Mouse (Mus musculus): ENCODE data around the gene Tgfbr3.

Gene Tgfbr3

GRCm38 (mm10) chr5:107174188-107174587 is 115.2 kb downstream of the Tgfbr3 start:
- in situ Hi-C loops (cut with MboI) = no loop called here

- in situ Hi-C loops (cut with MboI) = no loop called here
Measured at GRCm38 (mm10) chr5:107173483-107173882, 115.9 kb downstream of the Tgfbr3 start.

- in situ Hi-C loops (cut with MboI) = no loop called here
Measured at GRCm38 (mm10) chr5:107171861-107172260, 117.6 kb downstream of the Tgfbr3 start.

- in situ Hi-C loops (cut with MboI) = no loop called here
Measured at GRCm38 (mm10) chr5:107169796-107170195, 119.6 kb downstream of the Tgfbr3 start.

- in situ Hi-C loops (cut with MboI) = no loop called here
Measured at GRCm38 (mm10) chr5:107167872-107168300, 121.5 kb downstream of the Tgfbr3 start.

GRCm38 (mm10) chr5:107167373-107167772 is 122.1 kb downstream of the Tgfbr3 start:
- in situ Hi-C loops (cut with MboI) = no loop called here

GRCm38 (mm10) chr5:107166659-107167370 is 122.6 kb downstream of the Tgfbr3 start:
- in situ Hi-C loops (cut with MboI) = no loop called here

- in situ Hi-C loops (cut with MboI) = no loop called here
Measured at GRCm38 (mm10) chr5:107165734-107166133, 123.7 kb downstream of the Tgfbr3 start.

- in situ Hi-C loops (cut with MboI) = no loop called here
Measured at GRCm38 (mm10) chr5:107165271-107165670, 124.2 kb downstream of the Tgfbr3 start.

- in situ Hi-C loops (cut with MboI) = no loop called here
Measured at GRCm38 (mm10) chr5:107164856-107165255, 124.6 kb downstream of the Tgfbr3 start.

GRCm38 (mm10) chr5:107164146-107164545 is 125.3 kb downstream of the Tgfbr3 start:
- in situ Hi-C loops (cut with MboI) = no loop called here

- in situ Hi-C loops (cut with MboI) = no loop called here
Measured at GRCm38 (mm10) chr5:107163336-107163735, 126.1 kb downstream of the Tgfbr3 start.

- in situ Hi-C loops (cut with MboI) = no loop called here
Measured at GRCm38 (mm10) chr5:107162812-107163211, 126.6 kb downstream of the Tgfbr3 start.

- in situ Hi-C loops (cut with MboI) = no loop called here
Measured at GRCm38 (mm10) chr5:107162319-107162718, 127.1 kb downstream of the Tgfbr3 start.

GRCm38 (mm10) chr5:107159914-107160890 is 129.2 kb downstream of the Tgfbr3 start:
- in situ Hi-C loops (cut with MboI) = no loop called here

- in situ Hi-C loops (cut with MboI) = no loop called here
Measured at GRCm38 (mm10) chr5:107158531-107159178, 130.8 kb downstream of the Tgfbr3 start.

- in situ Hi-C loops (cut with MboI) = no loop called here
Measured at GRCm38 (mm10) chr5:107157384-107157783, 132.0 kb downstream of the Tgfbr3 start.

GRCm38 (mm10) chr5:107156096-107156495 is 133.3 kb downstream of the Tgfbr3 start:
- in situ Hi-C loops (cut with MboI) = no loop called here

- in situ Hi-C loops (cut with MboI) = no loop called here
Measured at GRCm38 (mm10) chr5:107152989-107153388, 136.4 kb downstream of the Tgfbr3 start.

GRCm38 (mm10) chr5:107151320-107151719 is 138.1 kb downstream of the Tgfbr3 start:
- in situ Hi-C loops (cut with MboI) = no loop called here

GRCm38 (mm10) chr5:107150555-107151312 is 138.7 kb downstream of the Tgfbr3 start:
- in situ Hi-C loops (cut with MboI) = no loop called here

All from mature B cell (primary cell).